Mouse (Mus musculus) hindbrain, embryonic 14.5 days (tissue): ENCODE measurements around the gene Pfas. TPM values are rescaled to one million over a fixed set of nuclear protein-coding genes. Genes with fewer than 3 reads are reported as not detected.
A peak's percentile ranks its signal among the peaks of the same experiment; 100 is the strongest.

Experiments used
- ATAC-seq: fragments of 200-750 bp; cut with Nextera tagmentation; 2 replicates; pipeline ENCODE4 v1.8.0; 2017; ENCODE audit warnings: moderate number of reproducible peaks, mild to moderate bottlenecking, moderate TSS enrichment, moderate library complexity; ENCODE audit not compliant: low FRiP score
- DNase-seq: peaks from one replicate; pipeline ENCODE4 v3.0.0-alpha.2; 2015; ENCODE audit warnings: low spot score
- H3K27ac ChIP-seq: fragments of 300-500 bp; sonication (generic); 2 replicates; pipeline ENCODE4 v1.5.1; 2014; ENCODE audit warnings: mild to moderate bottlenecking, moderate library complexity
- H3K27me3 ChIP-seq: fragments of 300-500 bp; sonication (generic); 2 replicates; pipeline ENCODE4 v1.6.1; 2014; ENCODE audit warnings: mild to moderate bottlenecking, low read length, mixed read lengths; ENCODE audit not compliant: control insufficient read depth, insufficient read depth
- H3K36me3 ChIP-seq: fragments of 300-500 bp; sonication (generic); replicated peaks from 2 replicates; pipeline ENCODE4 v1.6.1; 2014; ENCODE audit not compliant: control insufficient read depth, insufficient read depth
- H3K4me1 ChIP-seq: fragments of 300-500 bp; sonication (generic); replicated peaks from 2 replicates; pipeline ENCODE4 v1.6.1; 2014; ENCODE audit warnings: antibody characterized with exemption, low read length, mixed read lengths; ENCODE audit not compliant: control insufficient read depth, insufficient read depth
- H3K4me2 ChIP-seq: fragments of 300-500 bp; sonication (generic); replicated peaks from 2 replicates; pipeline ENCODE4 v1.6.1; 2014; ENCODE audit warnings: mild to moderate bottlenecking, moderate library complexity
- H3K4me3 ChIP-seq: fragments of 300-500 bp; sonication (generic); replicated peaks from 2 replicates; pipeline ENCODE4 v1.5.1; 2014; ENCODE audit warnings: mild to moderate bottlenecking, low read length
- H3K9ac ChIP-seq: fragments of 300-500 bp; sonication (generic); 2 replicates; pipeline ENCODE4 v1.6.1; 2014
- H3K9me3 ChIP-seq: fragments of 300-500 bp; sonication (generic); 2 replicates; pipeline ENCODE4 v1.6.1; 2016; ENCODE audit warnings: low read length; ENCODE audit not compliant: control insufficient read depth
- WGBS: fragments of 180-500 bp; shearing (Covaris S2); extraction: QIAGEN DNeasy Blood & Tissue Kit; methylation state at CpG from one replicate; pipeline ENCODE4 v1.1.7; 2014; 5-methylcytosine and 5-hydroxymethylcytosine counted together
- polyA plus RNA-seq: library from polyadenylated mRNA; unstranded; fragments of >200 nt; fragmentation: Nextera tagmentation; extraction: Ambion mirVana; gene quantifications from 2 replicates; pipeline ENCODE4 v1.2.1, GENCODE M21; 2014

Gene Pfas
- 12.7 and 15.3 TPM in 2 replicates for polyA plus RNA-seq

GRCm38 (mm10) chr11:69008182-69009121 lies at the start of gene Pfas:
Pfas (minus strand) TSS chr11:69008460.
- ATAC-seq, result peak; percentile 85
- no peaks in the 10 kb centered on the region for H3K9me3 ChIP-seq
- WGBS, result 10% methylated on average over 38 of the region's 38 CpGs
- H3K27me3 ChIP-seq, result no peaks in the 10 kb centered on the region
- H3K4me2 ChIP-seq, result peak within 1 kb of the TSS; percentile 74
- peak within 1 kb of the TSS; percentile 52; the same call in 1 of the 2 replicates for H3K27ac ChIP-seq
- H3K36me3 ChIP-seq, result 0 out of 2 replicates have a peak, but pooled peaks cover under 1% of the 10 kb centered on the region
- H3K9ac ChIP-seq, result peak within 1 kb of the TSS; percentile 72
- peak within 1 kb of the TSS; percentile 62 for H3K4me3 ChIP-seq
- DNase-seq, result peak; percentile 98
- peaks cover 16% of the 10 kb centered on the region for H3K4me1 ChIP-seq

- H3K4me3 ChIP-seq, result no peak overlapping the region
- no peak overlapping the region for H3K4me2 ChIP-seq
- no peak overlapping the region for H3K27ac ChIP-seq
- ATAC-seq, result no peak
- peaks cover 10% of the 10 kb centered on the region; the same call in 1 of the 2 replicates for H3K4me1 ChIP-seq
- WGBS, result 82% methylated on average over 3 of the region's 3 CpGs
- no peaks in the 10 kb centered on the region for H3K9me3 ChIP-seq
- no peaks in the 10 kb centered on the region for H3K36me3 ChIP-seq
- no peak for DNase-seq
- no peaks in the 10 kb centered on the region for H3K27me3 ChIP-seq
- H3K9ac ChIP-seq, result no peak overlapping the region
Measured at GRCm38 (mm10) chr11:69053848-69054247, 45.6 kb upstream of the Pfas start.

DNA sequence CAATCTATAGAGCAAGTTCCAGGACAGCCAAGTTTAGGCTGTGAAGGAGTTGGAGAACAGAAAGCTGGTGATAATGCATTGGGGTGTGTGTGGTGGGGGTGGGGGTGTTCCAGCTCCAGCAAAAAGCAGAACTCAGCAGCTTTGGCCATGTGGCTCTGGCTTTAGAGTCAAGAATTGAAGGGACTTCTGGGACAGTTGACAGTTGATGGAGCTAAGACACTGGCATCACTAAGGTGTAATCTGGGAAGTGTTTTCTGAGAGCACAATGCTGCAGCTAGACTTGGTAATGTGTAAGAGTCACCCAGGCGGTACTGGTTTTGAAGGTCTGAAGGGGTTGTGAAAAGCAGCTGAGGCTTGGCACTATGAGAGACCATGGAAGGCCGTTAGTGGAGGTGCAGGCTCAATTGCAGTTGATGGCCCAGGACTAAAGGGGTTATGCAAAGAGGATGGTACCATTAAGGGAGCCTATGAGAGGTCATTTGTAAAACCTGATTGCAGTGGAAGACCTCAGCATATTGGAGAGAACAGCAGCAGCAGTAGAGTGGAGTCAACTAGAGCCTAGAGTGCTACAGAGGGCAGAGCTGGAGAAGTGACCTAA lies 44.7 kb upstream of the Pfas start:
- no peaks in the 10 kb centered on the region for H3K36me3 ChIP-seq
- H3K4me1 ChIP-seq, result peaks cover 2% of the 10 kb centered on the region; the same call in 1 of the 2 replicates
- no peak overlapping the region for H3K4me2 ChIP-seq
- no peaks in the 10 kb centered on the region for H3K9me3 ChIP-seq
- H3K4me3 ChIP-seq, result no peak overlapping the region
- H3K27ac ChIP-seq, result no peak overlapping the region
- H3K27me3 ChIP-seq, result no peaks in the 10 kb centered on the region
- 97% methylated on average over 2 of the region's 2 CpGs for WGBS
- ATAC-seq (no peak), DNase-seq (no peak)
- H3K9ac ChIP-seq, result no peak overlapping the region

DNA sequence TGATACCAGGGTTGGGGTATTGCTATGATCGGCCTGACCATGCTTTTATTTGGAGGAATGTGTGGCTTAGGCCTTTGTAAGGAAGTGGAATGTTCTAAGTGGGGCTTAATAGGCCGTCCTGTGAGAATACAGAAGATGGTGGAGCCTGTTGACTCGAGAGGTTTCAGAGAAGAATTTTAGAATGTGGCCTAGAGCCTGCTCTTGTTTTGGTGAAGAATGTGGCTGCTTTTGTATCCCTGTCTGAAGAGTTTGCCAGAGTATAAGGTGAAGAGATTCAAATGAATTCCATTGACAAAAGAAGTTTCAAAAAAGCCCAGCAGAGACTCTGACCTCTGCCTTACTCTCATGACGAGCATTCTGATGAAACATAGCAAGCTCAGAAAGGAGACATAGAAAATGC lies 43.5 kb upstream of the Pfas start:
- Histone ChIP-seq H3K4me1 (no peaks in the 10 kb centered on the region), H3K4me2 (no peak overlapping the region), H3K27me3 (no peaks in the 10 kb centered on the region), H3K4me3 (no peak overlapping the region), H3K27ac (no peak overlapping the region), H3K9me3 (no peaks in the 10 kb centered on the region), H3K36me3 (no peaks in the 10 kb centered on the region), H3K9ac (no peak overlapping the region)
- no peak for ATAC-seq
- 58% methylated on average over 4 of the region's 4 CpGs for WGBS
- no peak for DNase-seq

DNA sequence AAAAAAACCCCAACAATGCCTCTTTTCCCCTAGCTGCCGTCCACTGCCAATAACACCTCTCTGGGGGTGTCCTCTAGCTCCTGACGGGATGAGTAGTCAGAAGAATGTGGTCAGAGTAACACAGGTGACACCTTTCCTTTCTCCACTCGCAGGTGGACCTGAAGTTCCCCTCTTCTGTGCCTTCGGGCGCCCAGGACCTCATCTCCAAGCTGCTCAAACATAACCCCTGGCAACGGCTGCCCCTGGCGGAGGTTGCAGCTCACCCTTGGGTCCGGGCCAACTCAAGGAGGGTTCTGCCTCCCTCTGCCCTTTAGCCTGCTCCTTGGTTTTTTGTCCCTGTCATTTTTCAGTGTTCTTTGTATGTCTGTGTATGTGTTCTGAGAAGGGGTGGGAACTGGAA lies 42.5 kb upstream of the Pfas start:
- WGBS, result 83% methylated on average over 8 of the region's 8 CpGs
- no peaks in the 10 kb centered on the region for H3K9me3 ChIP-seq
- no peak overlapping the region for H3K27ac ChIP-seq

DNA sequence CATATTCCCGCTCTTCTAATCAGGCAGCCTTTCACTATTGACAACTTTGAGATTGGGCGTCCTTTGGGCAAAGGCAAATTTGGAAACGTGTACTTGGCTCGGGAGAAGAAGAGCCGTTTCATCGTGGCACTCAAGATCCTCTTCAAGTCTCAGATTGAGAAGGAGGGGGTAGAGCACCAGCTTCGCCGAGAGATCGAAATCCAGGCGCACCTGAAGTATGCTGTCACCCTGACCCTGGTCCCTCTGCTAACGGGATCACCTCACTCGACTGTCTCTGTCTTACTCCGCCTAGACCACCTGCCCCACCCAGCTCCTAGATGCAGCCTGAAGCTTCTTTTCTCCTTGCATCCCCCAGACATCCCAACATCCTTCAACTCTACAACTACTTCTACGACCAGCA lies 39.9 kb upstream of the Pfas start:
- Histone ChIP-seq H3K27ac (no peak overlapping the region), H3K36me3 (no peaks in the 10 kb centered on the region), H3K27me3 (no peaks in the 10 kb centered on the region), H3K4me2 (no peak overlapping the region), H3K9me3 (no peaks in the 10 kb centered on the region), H3K9ac (no peak overlapping the region), H3K4me3 (no peak overlapping the region), H3K4me1 (peaks cover 6% of the 10 kb centered on the region; the same call in 1 of the 2 replicates)
- ATAC-seq (no peak), DNase-seq (no peak)
- 94% methylated on average over 14 of the region's 14 CpGs for WGBS

More for the DNA sequence above, 42.5 kb upstream of the Pfas start:
- no peaks in the 10 kb centered on the region for H3K27me3 ChIP-seq
- no peak for DNase-seq
- H3K9ac ChIP-seq, result no peak overlapping the region
- ATAC-seq, result no peak
- no peaks in the 10 kb centered on the region for H3K36me3 ChIP-seq
- peaks cover 4% of the 10 kb centered on the region; the same call in 1 of the 2 replicates for H3K4me1 ChIP-seq
- H3K4me2 ChIP-seq, result no peak overlapping the region
- no peak overlapping the region for H3K4me3 ChIP-seq

GRCm38 (mm10) chr11:69047592-69047991 lies 39.3 kb upstream of the Pfas start:
- 91% methylated on average over 12 of the region's 12 CpGs for WGBS
- no peak overlapping the region for H3K27ac ChIP-seq
- H3K36me3 ChIP-seq, result no peaks in the 10 kb centered on the region
- no peak overlapping the region for H3K9ac ChIP-seq
- no peak for ATAC-seq
- DNase-seq, result no peak
- 0 out of 2 replicates have a peak overlapping the region, but pooled peaks have one; percentile 100 for H3K4me2 ChIP-seq
- H3K4me3 ChIP-seq, result no peak overlapping the region
- H3K9me3 ChIP-seq, result no peaks in the 10 kb centered on the region
- no peaks in the 10 kb centered on the region for H3K27me3 ChIP-seq
- peaks cover 6% of the 10 kb centered on the region; the same call in 1 of the 2 replicates for H3K4me1 ChIP-seq

GRCm38 (mm10) chr11:69046395-69046774 lies 38.1 kb upstream of the Pfas start:
- H3K4me1 ChIP-seq, result peaks cover 6% of the 10 kb centered on the region; the same call in 1 of the 2 replicates
- H3K4me3 ChIP-seq, result peak overlapping the region; percentile 57
- H3K27me3 ChIP-seq, result no peaks in the 10 kb centered on the region
- H3K9me3 ChIP-seq, result no peaks in the 10 kb centered on the region
- WGBS, result 17% methylated on average over 9 of the region's 9 CpGs
- peak overlapping the region; percentile 100 for H3K4me2 ChIP-seq
- H3K36me3 ChIP-seq, result no peaks in the 10 kb centered on the region
- H3K27ac ChIP-seq, result no peak overlapping the region
- ATAC-seq (no peak), DNase-seq (no peak)
- no peak overlapping the region; the same call in 1 of the 2 replicates for H3K9ac ChIP-seq
